Mouse (Mus musculus) cerebellum, postnatal 14 days (tissue): ENCODE results near the gene Dtnb.
"Not testable (repeated sequence)": the region's sequence is repeated elsewhere in the genome, so short reads cannot be mapped to it uniquely, and the experiment has no call there.

Experiments
- DNase-seq, 2 experiments: peaks; one replicate each; pipeline ENCODE4 v3.0.0; 2021; ENCODE audit warnings: mixed read lengths in 2 of 2

The Dtnb gene

DNA sequence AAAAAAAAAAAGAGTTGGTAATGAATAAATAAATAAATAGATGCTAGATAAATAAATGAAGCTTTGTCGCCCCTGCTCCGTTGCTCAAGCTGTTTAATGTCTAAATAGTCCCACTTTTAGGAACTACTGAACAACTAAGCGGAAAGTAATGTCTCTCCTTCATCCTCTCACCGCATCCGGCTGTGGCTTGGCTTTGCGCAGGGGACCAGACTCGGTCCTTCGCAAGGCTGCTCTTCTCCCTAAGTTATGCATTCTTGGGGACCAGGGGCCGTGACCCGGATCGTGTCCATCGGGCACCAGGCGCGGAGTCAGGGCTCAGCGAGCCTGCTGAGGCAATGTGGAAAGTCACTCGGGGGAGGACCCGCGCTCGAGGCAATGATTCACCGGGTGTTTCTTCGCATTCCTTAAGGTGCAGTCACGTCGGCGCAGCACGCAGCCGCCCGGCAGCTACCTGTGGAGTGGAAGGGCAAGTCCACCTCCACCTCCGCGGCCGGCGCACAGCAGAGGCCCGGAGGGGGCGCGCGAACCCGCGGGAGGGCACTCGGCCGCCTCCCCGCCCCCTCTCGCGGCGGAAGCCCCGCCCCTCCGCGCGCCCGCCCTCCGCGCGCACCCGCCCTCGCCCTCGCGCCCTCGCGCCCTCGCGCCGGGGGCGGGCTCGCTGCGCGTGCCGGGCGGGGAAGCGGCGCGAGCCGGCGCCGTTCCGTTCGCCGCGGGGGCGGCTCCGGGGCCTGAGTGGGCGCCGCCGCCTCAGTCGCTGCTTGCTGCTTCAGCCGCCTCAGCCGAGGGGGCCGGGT is at the start of gene Dtnb:
Gene Dtnb, plus strand, starts transcription at position 595 of the 794 bp plus-strand sequence.
- peak; percentile 77 to 85 for DNase-seq

DNA sequence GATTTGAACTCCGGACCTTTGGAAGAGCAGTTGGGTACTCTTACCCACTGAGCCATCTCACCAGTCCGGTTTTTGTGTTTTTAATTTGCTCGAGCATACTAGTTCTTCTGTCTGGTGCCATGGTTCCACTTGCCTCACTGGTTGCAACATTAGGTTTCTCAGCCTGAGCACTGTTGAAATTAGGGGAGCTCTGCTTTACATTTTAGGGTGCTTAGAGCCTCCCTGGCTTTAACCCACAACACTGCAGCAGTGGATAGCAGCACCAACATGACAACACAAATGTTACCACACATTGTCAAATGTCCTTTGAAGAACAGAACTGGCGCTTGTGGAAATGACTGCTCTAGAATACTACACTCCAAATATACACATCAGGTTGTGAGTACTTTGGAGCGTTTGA is 46.6 kb upstream of the Dtnb start:
- DNase-seq: no peak

DNA sequence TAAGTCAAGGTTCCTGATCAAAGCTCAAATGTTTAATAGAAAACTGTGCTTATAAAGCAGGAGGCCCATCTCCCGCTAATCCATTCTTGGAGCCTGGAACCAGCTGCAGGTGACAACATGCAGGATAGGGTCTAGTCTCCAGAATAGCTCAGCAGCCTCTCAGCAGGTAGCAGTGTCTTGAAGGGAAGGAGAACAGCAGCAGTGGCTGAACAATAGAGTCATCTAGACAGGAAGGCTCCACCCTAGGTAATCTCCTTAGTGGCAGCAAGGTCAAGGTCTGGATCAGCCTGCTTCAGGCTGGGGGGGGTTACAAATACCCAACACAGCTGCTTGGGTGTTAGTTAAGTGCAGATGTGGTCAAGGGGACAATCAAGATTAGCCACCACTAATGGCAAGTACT is 36.7 kb upstream of the Dtnb start:
- not testable (repeated sequence) for DNase-seq

DNA sequence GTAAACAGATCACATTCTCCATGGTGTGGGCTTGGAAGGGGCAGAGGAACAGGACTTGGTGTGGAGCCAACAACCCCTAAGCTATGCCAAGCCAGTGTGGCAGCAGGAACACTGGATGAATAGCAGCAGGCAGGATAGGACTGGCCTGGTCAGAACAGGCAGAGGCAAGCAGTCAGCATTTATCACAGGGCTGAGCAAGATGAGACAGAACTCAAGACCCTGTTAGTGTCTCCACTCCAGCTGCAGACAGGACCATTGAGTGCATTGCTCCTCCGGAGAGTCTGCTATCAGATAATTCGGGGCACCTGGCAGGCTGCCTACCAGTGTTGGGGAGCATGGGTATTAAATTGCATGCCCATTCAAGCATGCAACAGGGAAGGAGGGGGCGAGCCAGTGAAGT is 34.6 kb upstream of the Dtnb start:
- DNase-seq: peak; percentile 63 to 76

DNA sequence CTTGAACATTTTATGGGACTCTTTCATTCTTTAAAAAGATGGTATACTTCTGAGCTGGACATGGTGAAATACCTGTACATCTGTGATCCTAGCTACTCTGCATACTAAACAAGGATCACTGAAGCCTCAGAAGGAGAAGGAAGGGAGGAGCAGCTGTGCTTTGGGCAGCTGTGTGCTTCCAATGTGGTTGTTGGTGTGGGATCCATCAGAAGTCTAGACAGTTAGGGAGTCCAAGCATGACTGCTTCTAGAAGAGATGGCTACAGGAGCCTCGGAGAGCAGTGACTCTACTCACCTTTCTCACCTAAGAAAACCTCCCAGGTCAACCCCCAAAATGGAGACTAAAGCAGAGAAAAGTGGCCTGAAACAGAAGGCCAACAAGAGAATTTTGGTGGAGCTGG is 34.1 kb upstream of the Dtnb start:
- DNase-seq: no peak

DNA sequence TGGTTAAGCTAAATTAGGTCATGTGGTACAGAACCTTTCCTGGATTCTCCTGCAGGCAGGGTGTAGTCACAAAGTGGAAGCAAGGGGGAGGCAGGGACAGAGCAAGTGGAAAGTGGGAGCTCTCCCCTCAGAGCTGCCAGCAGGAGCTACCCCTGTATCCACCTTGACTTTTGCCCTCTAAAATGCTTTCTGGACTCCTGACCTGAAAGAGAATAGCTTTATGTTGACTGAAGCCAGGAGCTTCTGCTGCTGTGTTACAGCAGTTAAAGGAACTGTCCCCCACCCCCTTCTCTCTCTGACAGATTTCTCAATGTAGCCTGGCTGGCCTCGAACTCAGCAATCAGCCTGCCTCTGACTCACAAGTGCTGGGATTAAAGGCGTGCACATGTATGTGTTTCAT is 32.6 kb upstream of the Dtnb start:
- DNase-seq: no peak

DNA sequence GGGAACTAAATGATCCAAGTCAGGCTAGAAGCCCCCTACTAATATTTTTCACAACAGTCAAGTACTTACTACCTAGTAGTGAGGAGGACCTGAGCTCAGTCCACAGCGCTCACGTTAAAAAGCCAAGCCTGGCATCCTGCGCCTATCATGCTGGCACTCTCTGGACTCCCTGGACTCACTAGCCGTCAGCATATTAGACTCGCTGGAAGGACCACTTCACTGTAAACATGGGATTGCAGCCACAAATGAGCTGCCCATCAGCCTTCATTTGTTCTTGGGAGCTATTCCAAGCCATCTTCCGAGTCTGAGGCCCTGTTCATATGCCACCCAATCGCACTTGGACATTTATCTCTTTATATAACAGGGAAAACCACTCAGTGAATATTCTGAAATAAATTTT is 31.3 kb upstream of the Dtnb start:
- no peak for DNase-seq

DNA sequence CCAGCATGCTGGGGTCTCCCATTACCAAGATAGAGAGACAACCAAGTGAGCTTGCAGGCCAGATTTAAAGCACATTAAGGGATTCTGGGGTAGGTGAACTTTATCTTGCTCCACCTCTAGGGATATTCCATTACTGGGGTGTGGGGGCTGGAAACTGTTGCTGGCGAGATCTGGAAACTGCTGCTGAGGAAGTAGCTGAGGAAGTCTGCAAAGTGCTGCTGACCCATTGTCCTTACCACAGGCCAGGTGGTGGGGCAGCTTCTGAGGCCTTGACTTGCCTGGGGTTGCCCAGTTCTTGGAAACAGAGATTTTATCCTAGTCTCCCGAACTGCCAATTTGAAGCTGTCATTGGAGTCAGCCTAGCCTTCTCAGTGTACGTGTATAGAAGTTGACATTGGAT is 26.7 kb upstream of the Dtnb start:
- DNase-seq: no peak

DNA sequence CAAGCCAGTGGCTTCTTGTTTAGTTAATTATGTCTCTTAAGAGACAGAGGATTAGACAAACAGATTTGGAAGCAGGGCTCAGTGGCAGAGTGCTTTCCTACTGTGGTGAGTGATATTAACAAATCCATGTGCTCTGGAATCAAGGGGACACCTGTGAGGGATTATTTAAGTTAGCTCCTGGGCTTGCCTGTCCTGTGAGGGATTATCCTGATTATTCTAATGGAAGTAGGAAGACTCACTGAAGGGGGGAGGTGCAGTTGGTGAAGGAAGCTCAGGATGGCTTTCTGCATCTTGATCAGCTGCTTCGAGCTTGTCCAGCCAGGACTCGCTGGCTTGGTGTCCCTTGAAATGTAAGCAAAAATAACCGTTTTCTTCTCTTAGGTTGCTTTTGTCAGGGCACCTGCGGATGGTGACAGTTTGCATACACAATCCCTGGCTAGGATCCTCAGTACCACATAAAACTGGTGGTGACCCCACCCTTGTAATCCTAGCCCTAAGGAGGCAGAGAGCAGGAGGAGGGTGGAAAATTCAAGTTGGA is 26.0 kb upstream of the Dtnb start:
- no peak for DNase-seq

DNA sequence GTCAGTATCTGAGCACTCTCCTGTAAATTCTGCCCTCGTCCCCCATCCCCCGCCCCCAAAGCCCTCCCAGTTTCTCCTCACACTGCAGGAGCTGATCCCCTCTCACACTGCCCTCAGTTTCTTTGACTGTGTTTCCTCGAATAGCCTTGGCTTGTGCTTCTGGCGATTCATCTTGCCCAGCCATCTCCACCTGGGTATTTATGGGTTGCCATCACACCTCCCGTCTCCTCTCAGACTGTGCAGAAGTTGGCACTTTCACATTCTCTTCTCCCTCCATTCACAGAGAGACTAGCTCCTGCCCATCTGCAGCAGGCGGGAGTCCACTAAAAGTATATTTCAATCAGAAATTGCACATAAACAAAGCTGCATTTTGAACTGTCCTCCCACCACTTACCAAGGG is 25.4 kb upstream of the Dtnb start:
- no peak for DNase-seq

DNA sequence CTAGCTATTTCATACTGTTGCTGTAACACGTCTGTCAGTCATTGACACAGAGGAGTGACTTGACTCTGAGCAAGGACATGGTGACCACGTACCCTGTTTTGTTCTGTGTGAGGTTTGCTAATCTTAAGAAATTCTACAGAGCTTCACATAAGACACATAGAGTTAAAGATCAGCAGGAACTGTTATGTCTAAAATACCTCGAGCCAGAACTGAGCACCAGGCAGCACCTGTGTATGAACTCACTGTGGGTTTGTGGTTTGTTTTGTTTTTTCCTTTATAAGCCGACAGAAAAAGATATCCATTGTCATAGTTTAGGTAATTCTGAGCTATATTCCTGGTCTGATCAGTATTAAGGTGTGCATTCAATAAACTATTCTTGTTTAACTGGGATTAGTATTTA is 24.7 kb upstream of the Dtnb start:
- DNase-seq: no peak

DNA sequence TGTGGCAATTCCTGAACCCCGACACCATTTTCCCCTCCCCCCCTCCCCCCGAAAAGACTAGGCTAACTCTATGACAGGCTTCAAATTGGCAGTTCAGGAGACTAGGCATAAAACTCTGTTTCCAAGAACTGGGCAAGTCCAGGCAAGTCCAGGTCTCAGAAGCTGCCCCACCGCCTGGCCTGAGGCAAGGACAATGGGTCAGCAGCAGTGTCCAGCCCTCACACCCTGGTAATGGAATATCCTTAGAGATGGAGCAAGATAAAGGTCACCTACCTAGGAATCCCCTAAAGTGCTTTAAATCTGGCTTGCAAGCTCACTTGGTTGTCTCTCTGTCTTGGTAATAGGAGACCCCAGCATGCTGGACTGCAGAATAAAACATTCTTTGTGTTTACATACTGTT is 24.3 kb upstream of the Dtnb start:
- DNase-seq: no peak

DNA sequence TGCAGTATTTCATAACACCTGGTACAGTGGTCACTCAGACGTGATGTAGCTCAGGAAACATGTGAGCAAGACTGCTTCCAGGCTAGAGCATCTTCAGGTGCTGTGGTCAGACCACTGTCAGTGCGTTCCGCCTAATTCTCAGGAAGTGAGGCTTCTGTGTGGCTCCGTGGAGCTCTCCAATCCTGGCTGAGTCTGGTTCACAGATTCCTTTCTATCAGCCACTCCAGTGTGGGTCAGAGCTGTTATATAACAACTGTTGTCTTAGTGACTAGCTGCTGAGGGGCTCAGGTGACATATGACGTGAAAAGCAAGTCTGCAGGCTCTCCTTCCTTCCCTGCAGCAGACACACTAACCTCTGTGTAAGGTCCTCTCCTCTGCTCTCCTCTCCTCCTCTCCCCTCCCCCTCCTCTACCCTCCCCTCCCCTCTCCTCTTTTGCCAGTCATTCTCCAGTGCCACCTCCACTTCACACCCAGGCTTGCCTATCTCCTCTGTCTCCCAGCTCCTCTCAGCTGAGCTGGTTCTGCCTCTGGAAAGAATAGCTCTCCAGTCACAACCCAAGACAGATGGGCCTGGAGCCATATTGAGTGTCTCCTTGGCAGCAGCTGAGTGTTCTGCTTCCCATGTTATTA is 23.5 kb upstream of the Dtnb start:
- peak; percentile 33 to 42 for DNase-seq

DNA sequence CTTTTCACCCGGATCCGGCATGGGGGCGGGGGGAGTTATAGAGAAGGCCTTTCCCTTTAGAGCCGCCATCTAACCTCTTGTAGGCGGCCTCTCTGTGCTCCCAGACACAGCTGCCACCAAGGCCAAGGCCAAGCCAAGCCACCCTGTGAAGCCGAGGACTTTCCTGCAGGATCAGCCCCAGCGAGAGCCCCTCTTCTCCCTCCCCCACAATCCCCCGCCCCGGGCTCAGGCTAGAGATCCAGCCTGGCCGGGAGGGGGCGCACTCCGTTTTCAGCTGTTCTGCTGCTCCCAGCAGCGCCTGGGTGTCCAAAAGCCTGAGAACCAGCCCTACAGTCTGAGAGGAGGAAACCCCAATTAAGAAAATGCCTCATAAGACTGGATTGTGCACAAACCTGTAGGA is 21.9 kb upstream of the Dtnb start:
- DNase-seq: peak in 1 of 2 experiments; percentile 56

DNA sequence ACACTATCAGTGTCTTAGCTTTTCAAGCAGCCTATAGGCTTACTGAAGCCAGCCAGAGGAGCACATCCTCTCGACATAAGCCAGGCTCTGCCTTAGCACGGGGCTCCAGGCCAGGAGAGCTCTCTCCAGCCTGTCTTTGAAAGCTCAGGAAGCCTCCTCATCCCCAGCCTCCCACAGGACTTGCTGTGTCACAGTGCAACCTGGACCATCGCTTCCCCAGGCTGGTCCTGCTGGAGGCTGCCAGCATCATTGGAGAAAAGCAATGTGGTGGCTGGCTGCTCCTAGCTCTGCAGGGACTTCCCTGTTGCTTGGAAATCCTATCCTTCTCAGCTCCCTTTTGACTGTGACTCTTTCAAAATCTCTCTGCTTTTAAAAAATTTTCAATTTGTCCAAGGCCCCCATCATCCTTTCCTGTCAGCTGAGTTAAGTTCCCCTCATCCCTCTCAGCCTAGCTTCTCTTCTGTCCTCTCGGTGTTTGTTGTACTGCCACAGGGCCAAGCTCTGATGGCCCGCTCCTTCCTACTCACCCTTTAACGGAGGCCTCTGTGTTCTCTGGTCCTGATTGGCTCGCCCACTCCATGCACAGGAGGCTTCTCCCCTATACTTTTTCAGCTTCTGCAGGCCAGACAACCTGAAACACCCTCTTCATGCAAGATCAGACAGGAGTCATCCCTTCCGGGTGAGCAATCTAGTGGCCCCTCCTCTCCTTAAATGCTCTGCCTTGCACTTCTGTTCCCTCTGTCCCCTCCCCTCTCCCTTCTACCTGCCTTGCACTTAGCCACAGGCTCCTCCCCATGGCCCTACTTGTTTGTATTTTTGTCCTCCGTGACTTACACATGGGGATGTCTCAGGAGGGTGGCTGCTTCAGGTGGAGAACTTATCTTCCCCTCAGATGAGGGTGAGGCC is 14.5 kb upstream of the Dtnb start:
- peak in 1 of 2 experiments; percentile 29 for DNase-seq

DNA sequence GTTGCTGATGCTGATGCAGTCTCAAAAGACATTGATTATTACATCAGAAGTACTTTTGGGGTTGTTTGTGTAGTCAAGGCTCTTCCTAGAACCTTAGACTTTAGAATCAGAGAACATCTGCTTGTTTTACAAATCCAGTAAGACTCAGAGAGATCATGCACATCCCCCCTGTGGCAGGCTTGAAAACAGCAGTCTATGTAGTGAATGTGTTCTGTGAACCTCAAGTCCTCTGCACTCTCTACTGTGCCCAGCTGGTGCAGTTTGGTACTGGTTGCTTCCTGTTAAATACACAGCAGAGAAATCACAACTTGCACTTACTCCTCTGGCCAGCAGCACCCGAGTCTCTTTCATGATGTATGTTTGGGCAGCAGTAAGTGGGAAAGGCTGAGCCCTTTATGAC is 11.6 kb upstream of the Dtnb start:
- peak in 1 of 2 experiments; percentile 49 for DNase-seq

DNA sequence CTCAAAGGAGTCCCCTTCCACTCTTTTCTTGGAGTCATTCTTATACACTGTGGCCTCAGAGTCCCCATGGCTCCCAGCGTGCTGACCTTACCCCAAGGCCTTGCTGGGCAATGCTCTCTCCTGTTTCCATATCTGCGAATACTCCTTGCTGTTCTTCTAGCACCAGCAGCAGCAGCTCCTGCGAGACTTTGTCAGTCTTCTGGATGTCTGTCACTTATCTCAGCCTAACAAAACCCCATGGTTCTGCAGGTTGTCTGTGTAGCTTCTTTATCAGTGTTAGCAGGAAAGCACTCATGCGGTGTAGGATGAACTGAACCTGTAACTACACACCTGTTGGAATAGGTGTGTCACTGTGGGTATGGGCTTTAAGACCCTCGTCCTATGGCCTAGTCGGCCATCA is 11.1 kb upstream of the Dtnb start:
- no peak for DNase-seq

DNA sequence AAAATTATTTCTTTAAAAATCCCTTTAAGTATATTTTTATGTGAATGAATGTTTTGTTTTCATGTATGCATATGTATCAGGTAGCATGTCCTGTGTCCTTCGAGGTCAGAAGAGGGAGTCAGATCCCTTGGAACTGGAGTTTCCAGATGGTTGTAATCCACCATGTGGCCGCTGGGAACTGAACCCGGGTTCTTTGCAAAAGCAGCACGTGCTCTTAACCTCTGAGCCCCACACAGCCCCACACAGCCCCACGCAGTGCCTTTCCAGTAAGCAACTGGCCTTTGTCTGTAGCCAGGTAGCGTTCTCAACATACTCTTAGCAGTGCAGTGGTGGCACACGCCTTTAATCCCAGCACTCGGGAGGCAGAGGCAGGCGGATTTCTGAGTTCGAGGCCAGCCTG is 9.4 kb upstream of the Dtnb start:
- DNase-seq: no peak

DNA sequence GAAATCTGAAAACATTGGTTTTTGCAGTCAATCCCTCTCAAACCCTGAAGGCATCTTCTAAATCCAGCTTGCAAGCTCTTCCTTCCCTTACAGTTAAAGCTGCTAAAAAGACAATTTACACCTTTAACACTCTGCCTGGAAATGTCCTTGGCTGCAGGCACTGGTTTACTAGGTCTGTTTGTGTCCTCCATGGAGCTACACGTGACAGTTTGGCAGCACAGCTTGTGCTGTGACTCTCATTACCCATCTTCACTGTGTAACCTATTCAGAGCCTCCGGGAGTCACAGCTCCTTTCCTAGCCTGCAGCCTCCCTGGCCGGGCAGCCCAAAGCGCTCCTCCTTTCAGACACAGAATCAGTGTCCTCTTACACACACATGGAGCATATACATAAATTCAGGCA is 8.5 kb upstream of the Dtnb start:
- no peak for DNase-seq

DNA sequence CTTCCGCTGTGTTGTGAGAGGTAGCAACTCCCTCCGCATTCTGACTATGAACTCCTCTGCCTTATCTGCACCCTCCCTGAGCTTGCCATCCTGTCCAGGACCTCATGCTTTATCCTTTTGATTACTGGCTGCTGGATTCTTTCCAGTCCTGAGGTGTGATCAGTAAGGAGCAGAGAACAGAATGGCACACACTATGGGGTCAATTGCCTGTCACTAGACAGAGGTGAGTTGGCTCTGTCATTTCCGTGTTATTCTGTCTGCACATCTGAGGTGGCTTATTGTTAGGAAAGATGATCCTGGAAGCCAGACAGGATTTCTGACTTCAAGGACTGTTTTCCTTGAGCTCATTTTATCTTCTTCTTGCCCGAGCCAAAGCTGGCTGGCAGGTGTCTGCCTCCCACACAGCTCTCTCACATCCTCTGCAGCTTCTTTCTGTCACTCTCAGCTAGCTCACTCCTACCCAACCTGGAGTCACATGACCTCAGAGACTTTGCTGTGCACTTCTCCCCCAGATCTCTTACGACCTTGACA is 3.7 kb upstream of the Dtnb start:
- no peak for DNase-seq

DNA sequence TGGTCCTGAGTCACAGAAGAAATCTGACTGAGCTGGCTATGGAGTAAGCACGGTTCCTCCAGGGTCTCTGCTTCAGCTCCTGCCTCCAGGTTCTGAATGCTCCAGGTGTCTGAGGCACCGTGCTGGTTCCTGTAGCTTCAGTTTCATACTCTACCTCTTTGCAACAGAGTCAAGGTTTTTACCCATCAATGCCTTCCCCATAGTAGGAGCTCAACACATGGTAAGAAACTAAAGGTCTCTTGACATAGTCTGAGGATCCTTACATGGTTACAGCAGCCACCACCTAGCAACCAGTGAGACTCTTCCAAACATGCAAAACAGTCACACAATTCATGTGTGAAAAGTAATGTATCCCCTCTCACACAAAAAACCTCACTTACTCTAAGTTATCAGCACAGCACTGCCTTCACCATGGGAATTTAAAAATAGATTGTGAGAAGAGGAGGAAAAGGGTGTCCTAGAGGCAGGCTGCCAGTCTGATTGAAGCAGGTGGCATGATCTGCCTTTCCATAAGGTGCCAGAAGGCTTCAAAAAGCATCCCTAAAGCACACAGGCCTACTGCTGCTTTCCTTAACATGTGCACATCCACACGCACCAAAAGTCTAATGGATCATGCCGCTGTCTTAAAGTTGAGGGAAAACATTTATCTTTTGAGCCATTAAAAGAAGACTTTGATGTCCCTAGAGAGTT is 1.3 kb upstream of the Dtnb start:
- DNase-seq: peak; percentile 30 to 40
